Mouse (Mus musculus): Measurements from ENCODE around the gene Ints6.

The Ints6 gene

GRCm38 (mm10) chr14:62627951-62628350 lies 133.0 kb downstream of the Ints6 start:
- no peak for DNase-seq (ENCODE audit: low read depth, low spot score)
